Mouse (Mus musculus): Measurements from ENCODE around the gene Ppp1r1a. TPM values are rescaled to one million over a fixed set of nuclear protein-coding genes. Genes with fewer than 3 reads are reported as not detected.
A peak's percentile ranks its signal among the peaks of the same experiment; 100 is the strongest.

Ppp1r1a gene
- polyA plus RNA-seq, 1 experiment from 2014 or later: 6.3 TPM

GRCm38 (mm10) chr15:103502435-103503250 is 35.2 kb downstream of the Ppp1r1a start, which contains the start of gene Pde1b:
Gene Pde1b, plus strand, starts transcription at chr15:103503034.
- under 1% methylated on average over 62 of the region's 63 CpGs for WGBS
- Histone ChIP-seq H3K4me1 (ENCODE audit: insufficient read depth) (no peaks in the 10 kb centered on the region), H3K27ac (ENCODE audit: low read depth) (no peak within 1 kb of the TSS), H3K9me3 (ENCODE audit: low read depth, low read length) (no peaks in the 10 kb centered on the region), H3K4me2 (peak within 1 kb of the TSS; percentile 99), H3K27me3 (ENCODE audit: insufficient read depth, low read length) (peaks cover 29% of the 10 kb centered on the region), H3K36me3 (ENCODE audit: insufficient read depth) (no peaks in the 10 kb centered on the region), H3K9ac (peak within 1 kb of the TSS; percentile 49), H3K4me3 (ENCODE audit: low read depth, low read length) (peak within 1 kb of the TSS; percentile 52)
- TF ChIP-seq CTCF (IDR thresholded peaks at IDR 0.05; ENCODE audit: low read depth): no peak
- DNase-seq: peak; percentile 71
- ATAC-seq (ENCODE audit: insufficient read depth): peak; percentile 93

GRCm38 (mm10) chr15:103501186-103501585 is 36.6 kb downstream of the Ppp1r1a start:
- DNase-seq (no peak), ATAC-seq (ENCODE audit: insufficient read depth) (no peak)
- H3K4me3 ChIP-seq (ENCODE audit: low read depth, low read length): no peak overlapping the region
- TF ChIP-seq CTCF (IDR thresholded peaks at IDR 0.05; ENCODE audit: low read depth): no peak
- no peak overlapping the region for H3K4me2 ChIP-seq
- WGBS: 46% methylated on average over 2 of the region's 2 CpGs
- no peak overlapping the region for H3K27ac ChIP-seq (ENCODE audit: low read depth)
- H3K9me3 ChIP-seq (ENCODE audit: low read depth, low read length): no peaks in the 10 kb centered on the region
- H3K27me3 ChIP-seq (ENCODE audit: insufficient read depth, low read length): peaks cover 29% of the 10 kb centered on the region
- no peaks in the 10 kb centered on the region for H3K36me3 ChIP-seq (ENCODE audit: insufficient read depth)
- H3K4me1 ChIP-seq (ENCODE audit: insufficient read depth): no peaks in the 10 kb centered on the region
- H3K9ac ChIP-seq: no peak overlapping the region

GRCm38 (mm10) chr15:103500723-103501122 is 37.1 kb downstream of the Ppp1r1a start:
- no peak for TF ChIP-seq CTCF (IDR thresholded peaks at IDR 0.05; ENCODE audit: low read depth)
- 45% methylated on average over 1 of the region's 1 CpGs for WGBS
- H3K27me3 ChIP-seq (ENCODE audit: insufficient read depth, low read length): peaks cover 25% of the 10 kb centered on the region
- ATAC-seq (ENCODE audit: insufficient read depth) (no peak), DNase-seq (no peak)
- H3K27ac ChIP-seq (ENCODE audit: low read depth): no peak overlapping the region
- H3K36me3 ChIP-seq (ENCODE audit: insufficient read depth): no peaks in the 10 kb centered on the region
- no peak overlapping the region for H3K9ac ChIP-seq
- H3K9me3 ChIP-seq (ENCODE audit: low read depth, low read length): no peaks in the 10 kb centered on the region
- no peak overlapping the region for H3K4me3 ChIP-seq (ENCODE audit: low read depth, low read length)
- H3K4me1 ChIP-seq (ENCODE audit: insufficient read depth): no peaks in the 10 kb centered on the region
- no peak overlapping the region for H3K4me2 ChIP-seq

GRCm38 (mm10) chr15:103498157-103498556 is 39.6 kb downstream of the Ppp1r1a start:
- no peak overlapping the region for H3K4me3 ChIP-seq (ENCODE audit: low read depth, low read length)
- whole genome bisulfite sequencing: 31% methylated on average over 3 of the region's 3 CpGs
- no peaks in the 10 kb centered on the region for H3K9me3 ChIP-seq (ENCODE audit: low read depth, low read length)
- DNase-seq: no peak
- no peak for TF ChIP-seq CTCF (IDR thresholded peaks at IDR 0.05; ENCODE audit: low read depth)
- no peaks in the 10 kb centered on the region for H3K4me1 ChIP-seq (ENCODE audit: insufficient read depth)
- H3K27ac ChIP-seq (ENCODE audit: low read depth): no peak overlapping the region
- no peaks in the 10 kb centered on the region for H3K36me3 ChIP-seq (ENCODE audit: insufficient read depth)
- no peak for ATAC-seq (ENCODE audit: insufficient read depth)
- H3K27me3 ChIP-seq (ENCODE audit: insufficient read depth, low read length): peaks cover 7% of the 10 kb centered on the region
- no peak overlapping the region for H3K9ac ChIP-seq
- no peak overlapping the region for H3K4me2 ChIP-seq

- H3K9ac ChIP-seq: no peak overlapping the region
- no peak for ATAC-seq (ENCODE audit: insufficient read depth)
- no peak for DNase-seq
- H3K36me3 ChIP-seq (ENCODE audit: insufficient read depth): no peaks in the 10 kb centered on the region
- H3K4me2 ChIP-seq: no peak overlapping the region
- WGBS: 60% methylated on average over 10 of the region's 10 CpGs
- H3K4me1 ChIP-seq (ENCODE audit: insufficient read depth): no peaks in the 10 kb centered on the region
- H3K27me3 ChIP-seq (ENCODE audit: insufficient read depth, low read length): no peaks in the 10 kb centered on the region
- no peak for TF ChIP-seq CTCF (IDR thresholded peaks at IDR 0.05; ENCODE audit: low read depth)
- H3K27ac ChIP-seq (ENCODE audit: low read depth): no peak overlapping the region
- H3K4me3 ChIP-seq (ENCODE audit: low read depth, low read length): no peak overlapping the region
- H3K9me3 ChIP-seq (ENCODE audit: low read depth, low read length): no peaks in the 10 kb centered on the region
These were observed 41.3 kb downstream of the Ppp1r1a start for GRCm38 (mm10) chr15:103496204-103497140.

GRCm38 (mm10) chr15:103488336-103488735 is 49.5 kb downstream of the Ppp1r1a start:
- no peak for TF ChIP-seq CTCF (IDR thresholded peaks at IDR 0.05; ENCODE audit: low read depth)
- Histone ChIP-seq H3K27ac (ENCODE audit: low read depth) (no peak overlapping the region), H3K4me3 (ENCODE audit: low read depth, low read length) (no peak overlapping the region), H3K9ac (no peak overlapping the region), H3K36me3 (ENCODE audit: insufficient read depth) (no peaks in the 10 kb centered on the region), H3K4me1 (ENCODE audit: insufficient read depth) (no peaks in the 10 kb centered on the region), H3K4me2 (no peak overlapping the region), H3K9me3 (ENCODE audit: low read depth, low read length) (no peaks in the 10 kb centered on the region), H3K27me3 (ENCODE audit: insufficient read depth, low read length) (no peaks in the 10 kb centered on the region)
- ATAC-seq (ENCODE audit: insufficient read depth): no peak
- DNase-seq: no peak
- WGBS: 35% methylated on average over 4 of the region's 4 CpGs

GRCm38 (mm10) chr15:103486658-103487057 is 51.1 kb downstream of the Ppp1r1a start:
- Histone ChIP-seq H3K9me3 (ENCODE audit: low read depth, low read length) (no peaks in the 10 kb centered on the region), H3K36me3 (ENCODE audit: insufficient read depth) (no peaks in the 10 kb centered on the region), H3K27ac (ENCODE audit: low read depth) (no peak overlapping the region), H3K9ac (no peak overlapping the region), H3K27me3 (ENCODE audit: insufficient read depth, low read length) (no peaks in the 10 kb centered on the region), H3K4me1 (ENCODE audit: insufficient read depth) (no peaks in the 10 kb centered on the region), H3K4me2 (no peak overlapping the region), H3K4me3 (ENCODE audit: low read depth, low read length) (no peak overlapping the region)
- WGBS: 50% methylated on average over 1 of the region's 1 CpGs
- ATAC-seq (ENCODE audit: insufficient read depth) (no peak), DNase-seq (no peak)
- no peak for TF ChIP-seq CTCF (IDR thresholded peaks at IDR 0.05; ENCODE audit: low read depth)
